Mouse (Mus musculus): ENCODE data around the gene Spsb4. TPM values are rescaled to one million over a fixed set of nuclear protein-coding genes. Genes with fewer than 3 reads are reported as not detected.

Spsb4 gene
- total RNA-seq, 2 experiments from 2014 or later: 3.9 to 6.1 TPM

GRCm38 (mm10) chr9:96957298-96957865, 61.3 kb downstream of the Spsb4 start:
- ATAC-seq (replicated peaks; ENCODE audit: poor library complexity, severe bottlenecking): no peak

DNA sequence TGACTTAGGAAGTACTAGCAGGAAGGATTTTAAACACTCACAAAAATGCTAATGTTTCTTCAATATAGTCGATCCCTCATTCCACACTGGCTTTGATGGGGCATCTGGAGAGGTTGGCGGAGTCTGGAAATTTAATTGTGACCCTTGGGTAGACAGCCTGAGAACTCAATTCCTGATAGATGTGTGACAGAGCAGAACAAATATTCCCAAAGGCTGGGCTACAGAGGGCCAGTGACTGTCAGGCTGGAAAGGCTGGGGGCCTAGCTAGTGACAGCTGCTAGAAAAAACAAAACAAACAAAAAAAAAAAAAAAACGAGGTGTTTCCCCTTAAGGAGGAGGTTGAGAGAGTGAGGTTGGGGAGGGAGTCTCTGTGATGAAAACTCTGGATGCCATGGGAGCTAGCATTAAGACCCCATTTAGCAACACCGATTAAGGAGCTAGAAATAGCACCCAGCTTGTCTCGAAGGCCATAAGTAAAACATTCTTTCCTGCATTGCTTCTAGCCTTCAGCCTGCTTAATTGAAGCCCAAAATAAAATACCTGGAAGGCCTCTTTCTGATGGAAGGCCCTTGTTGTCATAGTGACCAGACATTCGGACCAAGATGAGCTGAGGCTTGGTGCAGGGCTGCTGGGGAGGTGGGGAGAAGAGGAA, 61.9 kb downstream of the Spsb4 start:
- no peak for ATAC-seq (replicated peaks; ENCODE audit: poor library complexity, severe bottlenecking)

DNA sequence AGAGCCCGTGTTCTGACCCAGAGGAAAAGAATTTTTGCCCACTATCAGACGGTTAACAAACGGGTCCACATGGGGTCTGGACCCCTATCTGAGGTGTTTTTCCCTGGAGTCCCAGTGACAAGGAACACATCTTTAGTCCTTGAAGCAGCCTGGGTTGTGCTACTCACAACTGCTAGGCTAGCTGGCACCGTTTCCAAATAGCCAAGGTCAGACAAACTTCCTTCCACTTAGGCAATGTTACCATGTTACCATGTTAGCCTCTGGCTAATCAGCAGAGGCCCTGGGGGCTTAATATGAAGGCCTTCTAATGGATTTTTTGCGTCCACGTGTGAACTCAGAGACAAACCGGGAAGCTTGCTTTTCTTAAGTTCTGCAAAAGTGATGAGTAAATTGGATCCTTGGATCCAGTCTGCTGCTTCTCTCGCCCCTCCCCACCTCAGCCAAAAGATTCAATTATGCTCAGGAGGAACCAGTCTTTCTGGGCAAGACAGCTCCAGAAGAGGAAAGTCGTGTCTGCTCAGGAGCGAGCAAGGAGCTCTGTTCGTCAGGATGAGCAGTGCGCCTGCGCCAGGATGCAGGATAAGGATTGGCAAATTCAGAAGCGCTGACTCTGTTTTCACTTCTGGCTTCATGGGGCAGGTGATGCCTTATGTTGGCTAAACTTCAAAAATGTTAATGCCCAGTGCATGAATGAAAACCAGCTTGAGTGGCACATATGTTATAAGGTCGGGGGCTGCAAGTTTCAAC, 64.4 kb downstream of the Spsb4 start:
- no peak for ATAC-seq (replicated peaks; ENCODE audit: poor library complexity, severe bottlenecking)

- no peak for ATAC-seq (replicated peaks; ENCODE audit: poor library complexity, severe bottlenecking)
These were observed 65.2 kb downstream of the Spsb4 start for GRCm38 (mm10) chr9:96953443-96953842.

- ATAC-seq (replicated peaks; ENCODE audit: poor library complexity, severe bottlenecking): peak; percentile 75
These were observed 66.2 kb downstream of the Spsb4 start for GRCm38 (mm10) chr9:96952310-96952975.

DNA sequence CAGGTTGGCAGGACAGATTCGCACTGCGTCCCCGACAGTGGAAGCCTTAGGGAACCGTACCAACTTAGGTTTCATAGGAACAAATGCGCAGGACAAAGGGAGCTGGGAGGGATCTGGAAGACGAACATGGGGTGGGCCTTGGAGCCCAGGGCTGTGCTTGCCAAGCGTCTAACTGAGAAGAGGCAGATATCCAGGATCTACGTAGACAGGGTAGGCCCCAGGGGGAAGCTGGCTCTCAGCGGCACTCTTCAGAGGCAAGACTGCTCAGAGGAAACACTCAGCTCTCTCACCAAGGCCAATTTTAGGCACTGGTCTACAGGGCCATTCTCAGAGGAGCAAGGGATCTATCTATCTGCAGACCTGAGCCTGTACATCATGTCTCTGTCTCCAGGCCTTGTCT, 69.1 kb downstream of the Spsb4 start:
- no peak for ATAC-seq (replicated peaks; ENCODE audit: poor library complexity, severe bottlenecking)

DNA sequence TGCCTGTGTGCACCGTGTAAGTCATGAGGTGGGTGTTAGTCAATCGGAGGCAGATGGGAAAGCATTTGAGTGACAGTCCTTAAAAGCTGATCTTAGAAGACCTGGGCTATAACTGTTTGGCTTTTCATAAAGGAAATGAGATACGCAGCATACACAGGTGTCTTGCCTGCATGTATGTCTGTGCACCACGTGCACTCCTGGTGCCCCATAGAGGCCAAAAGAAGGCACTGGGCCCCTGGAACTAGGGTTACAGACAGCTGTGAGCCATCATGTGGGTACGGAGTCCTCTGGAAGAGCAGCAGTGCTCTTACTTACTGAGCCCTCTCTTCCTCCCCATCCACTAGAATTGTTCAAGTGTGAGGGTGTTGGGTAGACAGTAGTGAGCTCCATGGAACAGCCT, 70.1 kb downstream of the Spsb4 start:
- no peak for ATAC-seq (replicated peaks; ENCODE audit: poor library complexity, severe bottlenecking)

GRCm38 (mm10) chr9:96947171-96947570, 71.5 kb downstream of the Spsb4 start:
- no peak for ATAC-seq (replicated peaks; ENCODE audit: poor library complexity, severe bottlenecking)

- ATAC-seq (replicated peaks; ENCODE audit: poor library complexity, severe bottlenecking): no peak
These were observed 74.1 kb downstream of the Spsb4 start for GRCm38 (mm10) chr9:96944517-96944916.

DNA sequence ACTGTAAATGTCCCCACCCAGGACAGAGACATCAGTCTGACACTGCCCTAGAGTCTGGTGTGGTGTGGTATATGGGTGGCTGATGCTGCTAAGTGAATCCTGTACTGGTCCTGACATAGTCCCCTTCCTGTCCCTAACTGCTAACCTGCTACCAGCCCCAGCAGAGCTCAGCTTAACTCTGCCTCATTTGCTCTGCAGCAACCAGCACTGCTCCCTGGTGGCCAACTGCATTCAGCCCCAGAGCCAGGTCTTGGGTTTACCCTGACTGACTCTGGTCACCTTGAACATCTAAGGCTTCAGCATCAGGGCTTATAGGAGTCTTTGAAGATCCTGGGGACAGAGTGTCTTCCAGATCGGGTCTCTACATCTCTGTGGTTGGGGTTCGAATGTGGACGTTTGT, 75.7 kb downstream of the Spsb4 start:
- ATAC-seq (replicated peaks; ENCODE audit: poor library complexity, severe bottlenecking): peak; percentile 76

DNA sequence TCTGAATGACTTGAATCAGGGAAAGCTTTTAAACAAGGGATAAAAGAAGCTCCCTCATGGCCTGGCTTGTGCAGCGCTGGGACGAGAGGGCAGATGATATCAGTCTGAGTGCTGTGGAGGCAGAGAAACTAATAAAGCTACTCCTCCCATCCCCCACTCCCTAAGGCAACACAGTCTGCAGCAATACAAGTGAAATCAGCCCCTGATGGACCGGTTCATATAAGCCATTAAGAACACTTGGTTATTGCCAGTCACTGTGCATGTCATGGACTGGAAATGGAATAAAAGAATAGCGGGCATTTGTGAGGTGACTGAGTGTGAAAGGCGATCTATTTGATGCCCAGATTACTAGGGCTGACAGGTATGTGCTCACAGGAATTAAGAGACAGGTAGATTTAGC, 79.8 kb downstream of the Spsb4 start:
- ATAC-seq (replicated peaks; ENCODE audit: poor library complexity, severe bottlenecking): no peak

DNA sequence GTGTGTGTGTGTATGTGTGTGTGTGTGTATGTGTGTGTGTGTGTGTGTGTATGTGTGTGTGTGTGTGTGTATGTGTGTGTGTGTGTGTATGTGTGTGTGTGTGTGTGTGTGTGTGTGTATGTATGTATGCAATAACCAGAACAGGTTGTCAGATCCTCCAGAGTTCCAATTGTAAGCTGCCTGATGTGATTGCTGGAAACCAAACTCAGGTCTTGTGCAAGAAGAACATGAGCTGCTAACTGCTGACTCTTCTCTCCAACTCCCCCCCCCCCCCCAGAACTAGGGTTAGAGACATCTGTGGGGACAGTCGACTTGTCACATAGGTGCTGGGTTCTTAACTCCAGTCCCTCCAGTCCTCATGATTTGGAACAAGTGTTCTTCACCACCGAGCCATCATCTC, 82.2 kb downstream of the Spsb4 start:
- peak; percentile 33 for ATAC-seq (replicated peaks; ENCODE audit: poor library complexity, severe bottlenecking)

DNA sequence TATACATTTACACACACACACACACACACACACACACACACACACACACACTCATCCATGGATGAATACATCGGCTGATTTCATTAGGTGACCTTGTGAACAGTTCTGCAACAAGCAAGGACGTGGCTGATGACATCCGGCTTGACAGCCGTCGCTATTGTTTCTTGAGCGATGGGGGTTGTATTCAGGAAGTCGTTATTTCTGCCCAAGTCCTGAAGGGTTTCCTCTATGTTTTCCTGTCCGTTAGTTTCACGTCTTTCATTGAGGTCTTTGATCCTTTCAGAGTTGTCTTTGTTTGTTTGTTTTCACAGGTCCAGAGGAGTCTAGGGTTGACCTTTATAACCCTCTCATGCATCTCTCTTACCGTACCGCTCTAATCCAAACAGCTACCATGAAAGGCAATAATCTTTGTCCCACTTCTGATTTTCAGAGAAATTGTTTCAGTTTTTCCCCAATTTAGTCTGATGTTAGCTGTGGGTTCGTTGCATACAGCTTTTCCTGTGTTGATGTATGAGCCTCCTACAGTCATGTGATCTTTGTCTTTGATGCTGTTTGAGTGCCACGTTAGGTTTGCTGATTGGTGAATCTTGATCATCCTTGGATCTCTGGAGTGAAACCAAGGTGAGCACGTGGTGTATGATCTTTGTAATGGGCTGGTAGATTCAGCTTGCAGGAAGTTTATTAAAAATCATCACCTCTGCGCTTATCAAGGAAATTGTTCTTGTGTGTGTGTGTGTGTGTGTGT, 82.9 kb downstream of the Spsb4 start:
- ATAC-seq (replicated peaks; ENCODE audit: poor library complexity, severe bottlenecking): peak; percentile 83

- ATAC-seq (replicated peaks; ENCODE audit: poor library complexity, severe bottlenecking): no peak
These were observed 83.8 kb downstream of the Spsb4 start for GRCm38 (mm10) chr9:96934816-96935215.

- ATAC-seq (replicated peaks; ENCODE audit: poor library complexity, severe bottlenecking): no peak
These were observed 85.9 kb downstream of the Spsb4 start for GRCm38 (mm10) chr9:96932751-96933150.

GRCm38 (mm10) chr9:96923577-96924316, 94.9 kb downstream of the Spsb4 start:
- peak; percentile 69 for ATAC-seq (replicated peaks; ENCODE audit: poor library complexity, severe bottlenecking)

DNA sequence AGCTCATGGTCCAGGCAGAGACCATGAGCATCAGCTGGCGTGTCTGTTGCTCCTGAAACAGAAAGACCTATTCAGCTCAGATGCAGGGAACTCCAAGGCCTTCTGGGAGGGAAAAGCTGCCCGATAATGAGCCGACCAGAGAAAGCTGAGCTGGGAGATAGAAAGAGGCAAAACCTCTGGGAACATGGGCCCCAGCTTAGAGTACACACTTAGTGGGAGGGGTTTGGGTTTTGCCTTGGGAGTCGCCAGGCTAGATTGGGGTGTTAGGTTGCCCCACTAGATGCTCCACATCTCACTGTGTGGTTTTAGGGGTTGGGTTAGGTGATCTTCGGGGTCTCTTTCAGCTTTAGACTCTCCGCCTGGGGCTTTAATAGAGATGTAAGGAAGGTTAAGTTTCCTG, 95.5 kb downstream of the Spsb4 start:
- no peak for ATAC-seq (replicated peaks; ENCODE audit: poor library complexity, severe bottlenecking)

GRCm38 (mm10) chr9:96916620-96917538, 101.8 kb downstream of the Spsb4 start:
- ATAC-seq (replicated peaks; ENCODE audit: poor library complexity, severe bottlenecking): peak; percentile 99

- no peak for ATAC-seq (replicated peaks; ENCODE audit: poor library complexity, severe bottlenecking)
These were observed 102.6 kb downstream of the Spsb4 start for GRCm38 (mm10) chr9:96916076-96916475.

All from granulocyte monocyte progenitor cell, adult 5-6 weeks (primary cell).